Mouse (Mus musculus) left cerebral cortex, postnatal 10 days (tissue): ENCODE results near the gene Tex261. TPM values are rescaled to one million over a fixed set of nuclear protein-coding genes. Genes with fewer than 3 reads are reported as not detected.

Source experiments
- DNase-seq, 2 experiments: peaks; one replicate each; pipeline ENCODE4 v3.0.0; 2021 to 2022; ENCODE audit warnings: low spot score in 2 of 2, mixed read lengths in 1 of 2; ENCODE audit errors: extremely low spot score in 1 of 2
- intact Hi-C: fragments of 180-260 bp; cut with DNase I; formaldehyde crosslinking; loops from one replicate; pipeline ENCODE4 v1.15.1; 2025
- total RNA-seq, 2 experiments: library from RNA; stranded (reverse); gene quantifications; 2 replicates each; pipeline ENCODE4 v1.2.3; 2021

The Tex261 gene
- total RNA-seq, 2 experiments from 2014 or later, result 43.1 to 50.6 TPM

GRCm38 (mm10) chr6:83766982-83767381 is 8.6 kb downstream of the Tex261 start:
- intact Hi-C loops, result no loop called here
- DNase-seq, result no peak

- intact Hi-C loops, result no loop called here
- peak in 1 of 2 experiments; percentile 37 for DNase-seq
Measured at GRCm38 (mm10) chr6:83762880-83763431, 12.7 kb downstream of the Tex261 start.

- intact Hi-C loops, result no loop called here
- no peak for DNase-seq
Measured at GRCm38 (mm10) chr6:83762344-83762743, 13.3 kb downstream of the Tex261 start, which contains the start of gene Ankrd53. TSS of gene Ankrd53 (plus strand) at chr6:83762644.

- DNase-seq, result no peak
- intact Hi-C loops, result no loop called here
Measured at GRCm38 (mm10) chr6:83756051-83756450, 19.6 kb downstream of the Tex261 start.

- intact Hi-C loops, result no loop called here
- peak in 1 of 2 experiments; percentile 61 for DNase-seq
Measured at GRCm38 (mm10) chr6:83750171-83750684, 25.4 kb downstream of the Tex261 start.

GRCm38 (mm10) chr6:83749286-83749685 is 26.3 kb downstream of the Tex261 start:
- intact Hi-C loops, result no loop called here
- DNase-seq, result no peak

- intact Hi-C loops, result no loop called here
- no peak for DNase-seq
Measured at GRCm38 (mm10) chr6:83745466-83745865, 30.1 kb downstream of the Tex261 start.

GRCm38 (mm10) chr6:83744557-83744956 is 31.1 kb downstream of the Tex261 start:
- DNase-seq, result no peak
- intact Hi-C loops, result no loop called here

GRCm38 (mm10) chr6:83744126-83744525 is 31.5 kb downstream of the Tex261 start:
- intact Hi-C loops, result no loop called here
- DNase-seq, result no peak

- DNase-seq, result no peak
- intact Hi-C loops, result no loop called here
Measured at GRCm38 (mm10) chr6:83743212-83743611, 32.4 kb downstream of the Tex261 start.

- intact Hi-C loops, result no loop called here
- no peak for DNase-seq
Measured at GRCm38 (mm10) chr6:83742761-83743160, 32.9 kb downstream of the Tex261 start, which contains the start of gene Atp6v1b1. TSS of gene Atp6v1b1 (plus strand) at chr6:83742990.

GRCm38 (mm10) chr6:83738596-83738995 is 37.0 kb downstream of the Tex261 start:
- DNase-seq, result no peak
- intact Hi-C loops, result no loop called here

GRCm38 (mm10) chr6:83737311-83737710 is 38.3 kb downstream of the Tex261 start:
- DNase-seq, result no peak
- intact Hi-C loops, result no loop called here

GRCm38 (mm10) chr6:83731128-83731527 is 44.5 kb downstream of the Tex261 start:
- peak in 1 of 2 experiments; percentile 66 for DNase-seq
- intact Hi-C loops, result no loop called here

- intact Hi-C loops, result no loop called here
- DNase-seq, result no peak
Measured at GRCm38 (mm10) chr6:83729350-83729970, 46.2 kb downstream of the Tex261 start.

- no peak for DNase-seq
Measured at GRCm38 (mm10) chr6:83728488-83728887, 47.1 kb downstream of the Tex261 start.

GRCm38 (mm10) chr6:83727178-83727577 is 48.4 kb downstream of the Tex261 start:
- intact Hi-C loops, result no loop called here
- DNase-seq, result no peak

More at GRCm38 (mm10) chr6:83728488-83728887, 47.1 kb downstream of the Tex261 start:
- intact Hi-C loops, result no loop called here

- DNase-seq, result no peak
- intact Hi-C loops, result no loop called here
Measured at GRCm38 (mm10) chr6:83722526-83722925, 53.1 kb downstream of the Tex261 start.
